Mouse (Mus musculus) cerebellum, adult 2 months (tissue): ENCODE results near the gene Stpg1.

Experiments
- CTCF ChIP-seq: fragments of 200-500 bp; IDR thresholded peaks from 2 replicates; pipeline ENCODE4 v1.5.1; 2011; ENCODE audit warnings: low read depth, mild to moderate bottlenecking, control low read depth, low read length, moderate library complexity, borderline replicate concordance; ENCODE audit not compliant: insufficient read depth
- POLR2A ChIP-seq: fragments of 200-500 bp; IDR thresholded peaks from 2 replicates; pipeline ENCODE4 v1.6.1; 2011; ENCODE audit warnings: low read length, control low read depth, borderline replicate concordance; ENCODE audit not compliant: insufficient read depth

DNA sequence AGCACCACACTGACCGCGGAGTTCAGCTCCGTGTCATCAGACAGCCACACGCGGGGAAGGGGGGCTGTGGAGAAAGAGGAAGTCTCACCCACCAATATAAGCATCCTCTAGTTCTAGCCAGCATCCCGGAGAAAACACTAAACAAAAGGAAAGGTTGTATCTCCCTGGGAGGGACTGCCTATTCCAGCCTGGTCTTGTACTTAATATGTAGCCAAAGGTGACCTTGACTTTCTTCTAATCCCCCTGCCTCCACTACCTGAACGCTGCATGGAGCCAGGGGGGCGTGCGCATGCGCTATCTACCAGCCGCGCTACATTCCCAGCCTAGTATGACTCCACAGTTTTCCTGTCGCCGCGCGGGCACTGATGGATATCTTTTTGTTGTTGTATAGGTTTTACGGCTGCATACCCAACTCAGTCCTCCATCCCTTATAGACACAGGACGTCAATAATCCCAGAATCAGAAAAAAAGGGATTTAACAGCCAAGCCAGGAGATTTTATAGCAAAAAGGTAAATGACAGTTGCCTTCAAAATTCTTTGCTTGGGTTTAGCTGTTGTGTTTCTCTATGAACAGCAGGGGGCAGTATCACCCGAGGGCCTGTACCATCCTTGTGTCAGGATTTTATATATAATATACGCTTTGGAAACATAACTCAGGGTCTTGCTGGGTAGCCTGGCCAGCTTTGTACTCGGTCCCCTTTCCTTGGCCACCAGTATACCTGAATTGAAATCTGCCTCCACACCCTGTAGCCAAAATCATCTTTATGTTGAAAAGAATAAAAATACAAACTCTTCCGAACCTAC is 13.2 kb downstream of the Stpg1 start:
- no peak for TF ChIP-seq POLR2A
- peak; percentile 32; the same call in 1 of the 2 replicates for TF ChIP-seq CTCF
